Mouse (Mus musculus) liver, embryonic 14.5 days (tissue): ENCODE measurements around the gene Ugdh.

ENCODE experiments used
- CTCF ChIP-seq: IDR thresholded peaks from 2 replicates; pipeline ENCODE4 v1.5.1; 2016; ENCODE audit warnings: antibody characterized with exemption, low read depth, control low read depth
- EP300 ChIP-seq: IDR thresholded peaks from 2 replicates; pipeline ENCODE4 v1.6.1; 2016; ENCODE audit warnings: antibody characterized with exemption, low read depth

DNA sequence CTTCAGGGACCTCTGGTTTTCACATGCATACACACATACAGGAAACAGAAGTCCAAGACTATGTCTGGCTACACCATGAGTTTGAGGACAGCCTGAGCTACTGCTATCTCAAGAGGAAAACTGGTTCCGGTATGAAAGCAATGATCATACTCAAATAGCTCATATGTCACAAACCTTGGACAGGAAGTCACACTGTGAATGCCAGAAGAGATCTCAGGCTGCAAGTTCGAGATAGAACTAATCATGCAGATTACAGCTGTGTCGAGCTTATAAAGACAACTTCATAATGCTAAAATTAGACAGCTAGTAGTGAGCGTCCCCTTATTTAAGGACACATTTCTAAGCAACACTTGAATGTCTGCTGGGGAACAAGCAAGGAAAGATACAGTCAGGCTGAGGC lies 44.8 kb upstream of the Ugdh start:
- no peak for TF ChIP-seq CTCF
- no peak for TF ChIP-seq EP300
